Mouse (Mus musculus): ENCODE measurements around the gene Adamts9. TPM values are rescaled to one million over a fixed set of nuclear protein-coding genes. Genes with fewer than 3 reads are reported as not detected.

Gene Adamts9
- polyA plus RNA-seq, 1 experiment from 2014 or later, result 2.8 TPM

DNA sequence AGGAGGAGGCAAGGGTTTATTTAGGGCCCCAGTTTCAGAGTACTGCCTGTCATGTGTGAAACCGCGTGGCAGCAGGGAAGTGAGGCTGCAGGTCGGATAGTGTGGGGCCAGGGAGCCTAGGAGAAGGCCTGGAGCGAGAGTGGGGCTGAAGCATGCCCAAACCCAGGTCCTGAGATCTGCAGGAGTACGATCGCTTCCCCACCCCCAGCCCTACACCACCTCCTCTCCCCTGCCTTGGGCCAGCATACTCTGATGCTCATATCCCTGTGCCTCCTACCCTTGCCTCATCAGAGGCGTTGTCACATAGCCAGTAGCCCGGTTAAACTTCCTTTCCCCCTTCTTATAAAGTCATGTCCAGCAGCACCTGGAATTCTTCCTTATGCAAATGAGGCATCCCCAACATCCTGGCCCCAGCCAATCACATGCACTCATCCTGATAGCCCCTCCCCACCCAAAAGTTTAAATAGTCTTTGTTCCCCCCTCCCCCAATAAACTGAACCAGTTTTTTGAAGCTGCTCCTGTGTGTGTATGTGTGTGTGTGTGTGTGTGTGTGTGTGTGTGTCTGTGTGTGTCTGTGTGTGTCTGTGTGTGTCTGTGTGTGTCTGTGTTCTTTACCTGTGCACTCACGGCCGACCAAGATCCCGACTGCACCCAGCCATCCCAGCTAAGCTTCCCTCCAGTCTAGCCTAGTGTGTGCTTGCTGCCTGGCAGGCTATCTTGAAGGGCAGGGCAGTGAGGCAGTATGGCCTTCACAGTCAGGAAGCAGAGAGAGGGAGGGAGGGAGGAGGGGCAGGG, 164.0 kb downstream of the Adamts9 start:
- Histone ChIP-seq H3K9me3 (ENCODE audit: control insufficient read depth, low read length) (no peaks in the 10 kb centered on the region), H3K27me3 (ENCODE audit: control insufficient read depth, insufficient read depth, low read length) (no peaks in the 10 kb centered on the region), H3K27ac (ENCODE audit: low read depth, low read length) (no peak overlapping the region), H3K4me2 (ENCODE audit: low read depth, low read length, severe bottlenecking) (no peak overlapping the region), H3K9ac (ENCODE audit: low read length) (no peak overlapping the region), H3K4me1 (replicated peaks; ENCODE audit: control insufficient read depth, insufficient read depth, low read length) (no peaks in the 10 kb centered on the region), H3K4me3 (ENCODE audit: low read depth, low read length) (no peak overlapping the region), H3K36me3 (ENCODE audit: control insufficient read depth, insufficient read depth, low read length) (no peaks in the 10 kb centered on the region)
- WGBS, result 81% methylated on average over 11 of the region's 11 CpGs
- no peak for DNase-seq (ENCODE audit: low spot score)
- ATAC-seq (replicated peaks; ENCODE audit: low FRiP score), result no peak

DNA sequence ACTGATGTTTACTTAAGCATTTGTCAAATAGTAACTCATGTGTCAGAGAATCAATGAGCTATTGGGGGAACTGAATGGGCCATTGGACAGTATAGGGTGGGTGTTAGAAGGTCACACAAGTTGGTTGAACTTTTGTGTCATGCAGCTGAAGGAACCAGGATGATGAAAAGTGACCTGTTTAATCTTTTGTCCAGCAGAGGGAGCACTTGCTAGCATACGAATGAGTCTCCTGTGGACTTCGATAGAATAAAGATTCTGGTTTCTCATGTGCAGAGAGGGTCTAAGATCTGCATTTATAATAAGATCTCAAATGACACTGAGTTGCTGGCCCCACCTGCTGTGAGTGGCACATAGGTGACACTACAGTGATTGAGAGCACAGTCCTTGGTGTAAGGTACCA, 166.9 kb downstream of the Adamts9 start:
- DNase-seq (ENCODE audit: low spot score), result no peak
- H3K9me3 ChIP-seq (ENCODE audit: control insufficient read depth, low read length), result no peaks in the 10 kb centered on the region
- no peak overlapping the region for H3K4me3 ChIP-seq (ENCODE audit: low read depth, low read length)
- no peak overlapping the region for H3K4me2 ChIP-seq (ENCODE audit: low read depth, low read length, severe bottlenecking)
- ATAC-seq (replicated peaks; ENCODE audit: low FRiP score), result no peak
- no peaks in the 10 kb centered on the region for H3K27me3 ChIP-seq (ENCODE audit: control insufficient read depth, insufficient read depth, low read length)
- WGBS, result 33% methylated on average over 2 of the region's 2 CpGs
- no peaks in the 10 kb centered on the region for H3K36me3 ChIP-seq (ENCODE audit: control insufficient read depth, insufficient read depth, low read length)
- H3K27ac ChIP-seq (ENCODE audit: low read depth, low read length), result no peak overlapping the region
- H3K9ac ChIP-seq (ENCODE audit: low read length), result no peak overlapping the region
- H3K4me1 ChIP-seq (replicated peaks; ENCODE audit: control insufficient read depth, insufficient read depth, low read length), result no peaks in the 10 kb centered on the region

DNA sequence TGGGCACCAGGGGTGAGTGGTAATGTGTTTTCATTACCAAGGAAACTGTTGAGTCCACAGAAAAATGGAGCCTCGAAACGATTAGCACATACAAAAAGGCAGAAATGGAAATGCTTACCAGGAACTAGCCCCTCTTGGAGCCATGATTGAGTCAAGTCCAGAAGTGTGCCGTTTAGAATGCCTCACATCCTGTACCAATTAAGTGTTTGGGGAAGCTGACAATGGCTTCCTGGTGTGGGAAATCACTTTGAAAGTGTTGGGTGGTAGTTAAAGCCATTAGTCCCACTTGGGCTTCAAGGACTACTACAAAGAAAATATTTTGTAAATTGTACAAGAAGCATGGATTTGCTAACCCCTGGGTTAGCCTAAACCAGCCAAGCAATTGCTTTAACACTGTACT, 180.9 kb downstream of the Adamts9 start:
- no peak overlapping the region for H3K4me2 ChIP-seq (ENCODE audit: low read depth, low read length, severe bottlenecking)
- no peaks in the 10 kb centered on the region for H3K36me3 ChIP-seq (ENCODE audit: control insufficient read depth, insufficient read depth, low read length)
- no peak for ATAC-seq (replicated peaks; ENCODE audit: low FRiP score)
- no peak overlapping the region for H3K4me3 ChIP-seq (ENCODE audit: low read depth, low read length)
- H3K27me3 ChIP-seq (ENCODE audit: control insufficient read depth, insufficient read depth, low read length), result no peaks in the 10 kb centered on the region
- no peak overlapping the region for H3K9ac ChIP-seq (ENCODE audit: low read length)
- no peaks in the 10 kb centered on the region for H3K9me3 ChIP-seq (ENCODE audit: control insufficient read depth, low read length)
- no peak overlapping the region for H3K27ac ChIP-seq (ENCODE audit: low read depth, low read length)
- 41% methylated on average over 3 of the region's 3 CpGs for WGBS
- H3K4me1 ChIP-seq (replicated peaks; ENCODE audit: control insufficient read depth, insufficient read depth, low read length), result no peaks in the 10 kb centered on the region
- DNase-seq (ENCODE audit: low spot score), result no peak

- Histone ChIP-seq H3K4me2 (ENCODE audit: low read depth, low read length, severe bottlenecking) (no peak overlapping the region), H3K4me3 (ENCODE audit: low read depth, low read length) (no peak overlapping the region), H3K27me3 (ENCODE audit: control insufficient read depth, insufficient read depth, low read length) (no peaks in the 10 kb centered on the region), H3K36me3 (ENCODE audit: control insufficient read depth, insufficient read depth, low read length) (no peaks in the 10 kb centered on the region), H3K9ac (ENCODE audit: low read length) (no peak overlapping the region), H3K9me3 (ENCODE audit: control insufficient read depth, low read length) (no peaks in the 10 kb centered on the region), H3K27ac (ENCODE audit: low read depth, low read length) (no peak overlapping the region), H3K4me1 (replicated peaks; ENCODE audit: control insufficient read depth, insufficient read depth, low read length) (no peaks in the 10 kb centered on the region)
- ATAC-seq (replicated peaks; ENCODE audit: low FRiP score) (no peak), DNase-seq (ENCODE audit: low spot score) (no peak)
These were observed 183.7 kb downstream of the Adamts9 start for GRCm38 (mm10) chr6:92759616-92760015.

DNA sequence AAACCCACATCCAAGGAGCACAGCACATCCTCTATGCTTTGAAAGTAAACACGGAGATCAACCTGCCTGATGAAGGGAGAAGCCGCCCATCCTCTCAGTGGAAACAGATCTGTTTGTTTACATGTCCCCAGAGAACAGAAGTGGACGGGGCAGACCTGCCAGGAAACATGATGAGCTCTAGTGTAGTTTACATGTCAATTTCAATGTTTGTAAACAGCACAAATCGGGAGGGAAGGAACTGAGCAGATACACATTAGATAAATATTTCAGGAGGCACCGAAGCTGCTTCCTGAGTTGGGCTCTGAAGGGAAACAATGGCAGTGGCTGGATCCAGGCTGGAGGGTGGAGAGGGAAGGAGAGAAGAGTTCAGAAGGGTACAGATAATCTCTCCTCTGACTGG, 187.5 kb downstream of the Adamts9 start:
- Histone ChIP-seq H3K36me3 (ENCODE audit: control insufficient read depth, insufficient read depth, low read length) (no peaks in the 10 kb centered on the region), H3K4me1 (replicated peaks; ENCODE audit: control insufficient read depth, insufficient read depth, low read length) (no peaks in the 10 kb centered on the region), H3K27me3 (ENCODE audit: control insufficient read depth, insufficient read depth, low read length) (no peaks in the 10 kb centered on the region), H3K27ac (ENCODE audit: low read depth, low read length) (no peak overlapping the region), H3K9me3 (ENCODE audit: control insufficient read depth, low read length) (no peaks in the 10 kb centered on the region), H3K9ac (ENCODE audit: low read length) (no peak overlapping the region), H3K4me2 (ENCODE audit: low read depth, low read length, severe bottlenecking) (no peak overlapping the region), H3K4me3 (ENCODE audit: low read depth, low read length) (no peak overlapping the region)
- ATAC-seq (replicated peaks; ENCODE audit: low FRiP score) (no peak), DNase-seq (ENCODE audit: low spot score) (no peak)
- WGBS, result 59% methylated on average over 5 of the region's 5 CpGs

DNA sequence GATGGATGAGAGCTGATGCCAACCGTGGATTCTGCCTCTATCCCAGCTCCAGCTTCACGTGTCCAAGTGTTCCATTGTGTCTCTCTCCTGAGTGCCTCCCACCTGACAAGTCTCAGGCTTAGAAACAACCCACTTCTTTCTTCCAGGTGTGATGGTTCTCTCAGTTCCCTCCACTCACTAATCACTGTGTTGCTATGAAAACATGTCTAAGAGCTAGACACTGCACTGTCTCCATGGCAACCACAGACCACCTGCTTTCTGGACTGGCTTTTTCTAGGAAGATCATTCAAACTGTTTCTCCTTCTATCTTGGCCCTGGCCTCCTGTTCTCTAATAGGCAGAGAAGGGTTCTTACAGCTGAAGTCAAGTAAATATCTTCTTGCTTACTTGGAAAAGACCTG, 190.6 kb downstream of the Adamts9 start:
- no peak overlapping the region for H3K4me3 ChIP-seq (ENCODE audit: low read depth, low read length)
- H3K27ac ChIP-seq (ENCODE audit: low read depth, low read length), result no peak overlapping the region
- H3K9ac ChIP-seq (ENCODE audit: low read length), result no peak overlapping the region
- H3K27me3 ChIP-seq (ENCODE audit: control insufficient read depth, insufficient read depth, low read length), result no peaks in the 10 kb centered on the region
- no peaks in the 10 kb centered on the region for H3K9me3 ChIP-seq (ENCODE audit: control insufficient read depth, low read length)
- H3K4me2 ChIP-seq (ENCODE audit: low read depth, low read length, severe bottlenecking), result no peak overlapping the region
- ATAC-seq (replicated peaks; ENCODE audit: low FRiP score) (no peak), DNase-seq (ENCODE audit: low spot score) (no peak)
- WGBS, result 87% methylated on average over 2 of the region's 2 CpGs
- no peaks in the 10 kb centered on the region for H3K36me3 ChIP-seq (ENCODE audit: control insufficient read depth, insufficient read depth, low read length)
- no peaks in the 10 kb centered on the region for H3K4me1 ChIP-seq (replicated peaks; ENCODE audit: control insufficient read depth, insufficient read depth, low read length)

GRCm38 (mm10) chr6:92749420-92749819, 193.9 kb downstream of the Adamts9 start:
- Histone ChIP-seq H3K9me3 (ENCODE audit: control insufficient read depth, low read length) (no peaks in the 10 kb centered on the region), H3K27me3 (ENCODE audit: control insufficient read depth, insufficient read depth, low read length) (no peaks in the 10 kb centered on the region), H3K4me3 (ENCODE audit: low read depth, low read length) (no peak overlapping the region), H3K4me1 (replicated peaks; ENCODE audit: control insufficient read depth, insufficient read depth, low read length) (no peaks in the 10 kb centered on the region), H3K36me3 (ENCODE audit: control insufficient read depth, insufficient read depth, low read length) (no peaks in the 10 kb centered on the region), H3K27ac (ENCODE audit: low read depth, low read length) (no peak overlapping the region), H3K4me2 (ENCODE audit: low read depth, low read length, severe bottlenecking) (no peak overlapping the region), H3K9ac (ENCODE audit: low read length) (no peak overlapping the region)
- no peak for DNase-seq (ENCODE audit: low spot score)
- 72% methylated on average over 4 of the region's 4 CpGs for WGBS
- no peak for ATAC-seq (replicated peaks; ENCODE audit: low FRiP score)

DNA sequence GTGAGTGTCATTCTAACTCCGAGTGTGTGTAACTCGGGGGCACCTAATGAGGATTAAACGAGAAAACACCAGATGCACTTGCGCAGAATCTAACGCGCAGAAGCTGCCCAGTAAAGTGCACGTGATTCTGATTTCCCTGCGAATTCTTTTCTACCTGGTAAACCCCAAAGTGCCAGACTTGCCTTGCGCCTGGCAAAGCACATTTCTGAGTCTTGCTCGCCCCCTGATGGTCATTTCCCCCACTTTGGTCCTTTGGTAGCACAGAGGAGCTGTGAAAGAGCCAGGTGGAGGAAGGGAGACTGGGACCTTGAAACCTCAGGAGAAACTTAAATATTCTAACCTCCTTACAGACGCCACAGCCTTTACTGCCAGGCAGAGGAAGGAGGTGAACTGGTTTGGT, 199.7 kb downstream of the Adamts9 start:
- Histone ChIP-seq H3K27me3 (ENCODE audit: control insufficient read depth, insufficient read depth, low read length) (no peaks in the 10 kb centered on the region), H3K9ac (ENCODE audit: low read length) (no peak overlapping the region), H3K4me2 (ENCODE audit: low read depth, low read length, severe bottlenecking) (0 out of 2 replicates have a peak overlapping the region, but pooled peaks have one; percentile 15), H3K36me3 (ENCODE audit: control insufficient read depth, insufficient read depth, low read length) (no peaks in the 10 kb centered on the region), H3K9me3 (ENCODE audit: control insufficient read depth, low read length) (no peaks in the 10 kb centered on the region), H3K4me3 (ENCODE audit: low read depth, low read length) (no peak overlapping the region), H3K4me1 (replicated peaks; ENCODE audit: control insufficient read depth, insufficient read depth, low read length) (peaks cover 3% of the 10 kb centered on the region; the same call in 1 of the 2 replicates), H3K27ac (ENCODE audit: low read depth, low read length) (no peak overlapping the region)
- WGBS, result 13% methylated on average over 11 of the region's 11 CpGs
- ATAC-seq (replicated peaks; ENCODE audit: low FRiP score), result no peak
- peak; percentile 75 for DNase-seq (ENCODE audit: low spot score)

DNA sequence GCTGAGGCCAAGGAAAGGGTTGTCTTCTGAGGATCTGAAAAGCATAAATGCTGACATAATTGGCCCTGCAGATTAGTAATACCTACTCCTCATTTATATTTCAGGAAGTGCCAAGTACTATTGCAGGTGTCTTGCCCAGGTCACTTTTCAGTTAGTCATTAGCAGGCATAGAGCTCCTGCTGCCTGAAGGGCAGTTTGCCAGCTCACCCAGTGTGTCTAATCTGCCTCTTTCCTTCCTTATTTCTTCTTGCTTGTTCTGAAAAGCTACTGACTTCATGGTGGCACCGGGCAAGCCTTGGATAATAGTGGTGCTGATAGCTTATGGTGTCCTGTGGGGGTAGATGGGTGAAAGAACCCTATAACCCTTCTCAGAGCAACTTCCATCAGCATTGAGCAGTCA, 206.2 kb downstream of the Adamts9 start:
- no peaks in the 10 kb centered on the region for H3K36me3 ChIP-seq (ENCODE audit: control insufficient read depth, insufficient read depth, low read length)
- H3K4me1 ChIP-seq (replicated peaks; ENCODE audit: control insufficient read depth, insufficient read depth, low read length), result no peaks in the 10 kb centered on the region
- DNase-seq (ENCODE audit: low spot score), result no peak
- no peak overlapping the region for H3K4me2 ChIP-seq (ENCODE audit: low read depth, low read length, severe bottlenecking)
- WGBS, result 83% methylated on average over 1 of the region's 1 CpGs
- no peak for ATAC-seq (replicated peaks; ENCODE audit: low FRiP score)
- H3K9me3 ChIP-seq (ENCODE audit: control insufficient read depth, low read length), result no peaks in the 10 kb centered on the region; the same call in 1 of the 2 replicates
- H3K9ac ChIP-seq (ENCODE audit: low read length), result no peak overlapping the region
- no peaks in the 10 kb centered on the region for H3K27me3 ChIP-seq (ENCODE audit: control insufficient read depth, insufficient read depth, low read length)
- H3K4me3 ChIP-seq (ENCODE audit: low read depth, low read length), result no peak overlapping the region
- H3K27ac ChIP-seq (ENCODE audit: low read depth, low read length), result no peak overlapping the region
